Mouse (Mus musculus) cerebellum, adult 11-12 months (tissue): ENCODE measurements around the gene Bysl.
"Not testable (repeated sequence)": the region's sequence is repeated elsewhere in the genome, so short reads cannot be mapped to it uniquely, and the experiment has no call there.

ENCODE experiments used
- DNase-seq: peaks from one replicate; pipeline ENCODE4 v3.0.0; 2022

Bysl gene

GRCm38 (mm10) chr17:47610849-47611660 lies at the start of gene Bysl, which contains the start of the genes Med20 and Gm20517:
Gene Bysl (minus strand): TSS chr17:47611492.
Gene Med20 (plus strand): TSS chr17:47611582.
Gene Gm20517 (plus strand): TSS chr17:47611589.
- DNase-seq: peak; percentile 96

- no peak for DNase-seq
Observed at GRCm38 (mm10) chr17:47658741-47659243, 47.5 kb upstream of the Bysl start.

DNA sequence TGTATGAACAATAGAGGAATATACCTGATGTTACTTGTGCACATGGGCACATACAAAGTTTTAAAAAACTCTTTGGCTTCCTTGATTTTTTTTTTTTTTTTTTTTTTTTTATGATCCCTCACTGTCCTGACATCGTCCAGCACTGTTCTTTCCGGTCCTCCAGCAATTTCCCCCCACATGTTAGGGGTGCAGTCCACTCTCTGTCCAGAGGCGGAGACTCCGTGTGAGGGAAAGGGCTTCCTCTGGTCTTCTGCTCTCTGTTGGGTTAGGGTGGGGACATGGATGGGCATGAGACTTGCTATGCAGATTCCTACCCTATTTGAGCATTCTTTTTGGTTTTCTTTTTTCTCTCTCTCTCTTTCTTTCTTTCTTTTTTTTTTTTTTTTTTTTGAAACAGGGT lies 46.6 kb upstream of the Bysl start:
- DNase-seq: no peak

DNA sequence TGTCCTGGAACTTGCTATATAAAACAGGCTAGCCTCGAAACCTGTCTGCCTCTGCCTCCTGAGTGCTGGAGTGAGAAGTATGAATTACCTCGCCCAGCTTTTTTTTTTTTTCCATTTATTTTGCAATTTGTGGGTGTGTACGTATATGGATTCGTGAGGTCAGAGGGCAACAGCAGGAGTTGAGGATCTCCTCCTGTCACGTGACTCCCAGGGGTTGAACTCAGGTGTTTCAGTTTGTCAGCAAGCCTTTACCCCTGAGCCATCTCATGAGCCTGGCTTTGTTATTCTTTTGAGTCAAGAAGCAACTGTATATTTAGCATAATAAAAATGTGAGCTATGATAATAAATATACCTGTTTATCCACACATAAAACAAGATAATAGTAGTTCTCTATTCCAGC lies 44.4 kb upstream of the Bysl start:
- DNase-seq: no peak

GRCm38 (mm10) chr17:47654346-47654745 lies 43.1 kb upstream of the Bysl start:
- DNase-seq: not testable (repeated sequence)

GRCm38 (mm10) chr17:47651953-47652352 lies 40.7 kb upstream of the Bysl start:
- DNase-seq: no peak

GRCm38 (mm10) chr17:47648966-47649365 lies 37.7 kb upstream of the Bysl start:
- no peak for DNase-seq

DNA sequence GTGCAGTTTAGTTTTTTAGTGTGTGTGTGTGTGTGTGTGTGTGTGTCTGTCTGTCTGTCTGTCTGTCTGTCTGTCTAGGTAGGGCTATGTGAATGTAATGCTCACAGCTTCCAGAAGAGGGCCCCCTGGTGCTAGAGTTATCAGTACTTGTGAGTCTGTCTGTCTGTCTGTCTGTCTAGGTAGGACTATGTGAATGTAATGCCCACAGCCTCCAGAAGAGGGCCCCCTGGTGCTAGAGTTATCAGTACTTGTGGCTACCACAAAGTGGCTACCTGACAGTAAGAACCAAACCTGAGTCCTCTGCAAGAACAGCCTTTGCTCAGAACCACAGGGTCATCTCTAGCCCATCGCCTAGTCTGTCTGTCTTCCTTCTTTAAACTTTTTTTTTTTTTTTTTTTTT lies 35.4 kb upstream of the Bysl start:
- DNase-seq: no peak

DNA sequence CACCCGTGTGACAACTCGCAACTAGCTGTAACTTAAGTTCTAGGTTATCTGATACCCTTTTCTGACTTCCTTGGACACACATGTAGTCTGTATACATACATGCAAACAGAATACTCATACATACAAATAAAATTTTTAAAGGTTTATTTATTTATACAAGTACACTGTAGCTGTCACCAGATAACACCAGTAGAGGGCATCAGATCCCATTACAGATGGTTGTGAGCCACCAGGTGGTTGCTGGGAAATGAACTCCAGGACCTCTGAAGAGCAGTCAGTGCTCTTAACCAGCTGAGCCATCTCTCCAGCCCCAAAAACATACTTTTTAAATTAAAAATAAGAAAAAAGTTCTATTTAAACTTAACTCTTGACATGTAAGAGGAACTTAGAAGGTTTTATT lies 31.7 kb upstream of the Bysl start:
- no peak for DNase-seq

- no peak for DNase-seq
Observed at GRCm38 (mm10) chr17:47633999-47634770, 22.9 kb upstream of the Bysl start.

- DNase-seq: no peak
Observed at GRCm38 (mm10) chr17:47632181-47632840, 21.0 kb upstream of the Bysl start.

DNA sequence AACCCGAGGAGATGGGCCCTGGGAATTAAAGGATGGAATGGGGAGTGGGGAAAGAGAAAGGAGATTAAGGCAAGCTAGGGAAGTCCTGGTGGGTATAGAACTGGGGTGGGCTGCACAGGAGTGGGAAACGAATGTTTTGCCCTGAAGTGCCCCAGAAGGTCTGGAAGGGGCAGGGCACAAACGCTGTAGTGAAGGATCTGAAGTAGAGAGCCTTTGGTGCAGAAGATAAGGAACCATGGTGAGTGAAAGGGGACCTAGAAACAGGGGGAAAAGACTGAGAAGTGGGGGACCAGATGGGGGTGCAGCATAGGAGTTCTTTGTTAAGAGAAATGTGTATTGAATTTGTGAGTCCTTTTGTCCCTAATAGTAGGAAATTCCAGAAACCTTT lies 19.4 kb upstream of the Bysl start, which contains the start of gene Usp49:
TSS of gene Usp49 (plus strand) at position 13 of the 388 bp plus-strand sequence.
- no peak for DNase-seq

DNA sequence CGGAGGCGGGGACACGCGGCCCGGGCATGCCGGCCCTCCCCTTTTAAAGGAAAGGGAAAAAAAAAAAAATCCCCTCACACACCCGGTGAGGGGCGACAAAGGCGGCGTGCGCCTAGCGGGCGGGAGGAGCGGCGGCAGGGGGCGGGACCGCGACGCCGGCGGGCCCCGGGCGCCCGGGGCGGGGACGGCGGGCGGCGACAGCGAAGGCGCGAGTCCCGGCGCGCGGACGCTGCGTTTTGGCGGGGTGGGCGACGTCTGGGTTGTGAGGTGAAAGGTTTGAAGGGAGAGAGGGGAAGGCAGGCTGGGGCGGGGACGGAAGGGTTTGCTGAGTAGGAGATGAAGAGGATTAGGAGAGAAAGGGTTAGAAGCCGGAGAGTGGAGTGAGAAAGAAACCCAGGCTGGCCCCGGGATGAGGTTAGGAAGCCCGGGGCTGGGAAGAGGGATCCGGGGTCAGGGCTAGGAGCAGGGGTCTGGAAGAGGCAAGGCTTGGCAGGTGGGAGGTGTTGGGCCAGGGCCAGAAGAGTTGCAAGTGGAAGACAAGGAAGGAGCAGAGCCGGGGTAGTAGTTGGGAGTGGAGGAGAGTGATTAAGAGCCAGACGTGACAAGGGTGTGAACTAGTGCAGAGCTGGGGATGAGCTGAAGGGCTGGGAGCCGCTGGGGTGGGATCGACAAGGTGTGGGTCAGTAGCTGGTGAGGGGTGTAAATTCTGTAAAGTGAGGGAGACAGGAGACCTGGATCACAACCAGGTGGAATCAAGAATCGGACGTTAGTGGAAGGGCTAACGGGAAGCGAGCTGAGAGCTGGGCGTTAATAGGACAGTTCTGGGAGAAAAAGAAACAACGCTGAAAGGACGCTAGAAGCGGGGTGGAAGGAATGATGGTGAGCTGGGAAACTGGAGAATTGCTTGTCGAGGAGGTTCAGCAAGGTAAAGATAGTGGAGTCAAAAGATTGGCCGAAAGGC lies 18.7 kb upstream of the Bysl start:
- DNase-seq: peak; percentile 81

- DNase-seq: peak; percentile 95
Observed at GRCm38 (mm10) chr17:47628851-47629676, 17.8 kb upstream of the Bysl start.

DNA sequence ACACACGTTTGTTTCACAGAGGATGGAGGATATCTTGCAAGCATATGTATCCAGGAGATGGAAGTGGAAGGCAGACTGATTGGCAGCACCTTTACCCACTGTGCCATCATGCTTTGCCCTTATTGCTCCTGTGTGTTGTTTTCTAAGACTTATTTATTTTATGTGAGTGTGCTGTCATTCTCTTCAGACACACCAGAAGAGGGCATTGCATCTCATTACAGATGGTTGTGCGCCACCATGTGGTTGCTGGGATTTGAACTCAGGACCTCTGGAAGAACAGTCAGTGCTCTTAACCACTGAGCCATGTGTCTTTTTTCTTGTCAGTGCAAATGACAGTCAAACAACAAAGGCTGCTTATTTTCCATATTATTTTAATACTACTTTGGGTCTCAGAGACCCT lies 16.5 kb upstream of the Bysl start:
- DNase-seq: no peak

DNA sequence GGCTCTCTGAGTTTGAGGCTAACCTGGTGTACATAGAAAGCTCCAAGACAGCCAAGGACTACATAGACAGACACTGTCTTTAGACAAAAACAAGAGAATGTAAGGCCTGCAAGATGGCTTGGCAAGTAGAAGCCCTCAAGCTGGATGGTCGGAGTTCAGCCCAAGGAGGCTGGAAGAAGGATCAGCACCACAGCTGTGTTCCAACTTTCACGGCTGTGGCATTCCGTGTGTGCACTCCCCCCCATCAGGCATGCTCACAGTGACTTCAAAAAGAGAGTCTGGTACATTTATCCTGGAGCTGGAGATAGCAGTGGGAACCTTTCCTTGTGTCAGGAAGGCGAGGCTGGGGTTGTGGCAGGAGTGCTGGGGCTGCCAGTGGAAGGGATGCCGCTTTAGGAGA lies 14.7 kb upstream of the Bysl start:
- no peak for DNase-seq

DNA sequence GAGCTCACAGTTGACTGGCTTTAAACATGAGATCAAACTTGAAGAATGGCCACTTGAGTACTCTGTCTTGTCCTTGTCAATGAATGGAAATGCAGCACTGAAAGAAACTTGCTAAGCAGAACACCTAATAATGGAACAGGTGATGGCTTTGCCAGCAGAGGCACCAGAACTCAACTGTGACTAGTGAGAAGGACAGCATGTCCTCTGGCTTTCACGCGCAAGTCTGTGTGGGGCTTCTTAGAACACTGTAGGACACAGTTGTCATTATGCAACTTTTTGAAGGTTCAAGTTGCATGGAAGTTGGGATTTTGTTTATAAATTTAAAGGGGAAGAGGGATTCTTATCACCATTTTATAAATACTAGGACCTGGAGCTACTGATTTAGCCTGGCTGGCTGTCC lies 13.8 kb upstream of the Bysl start:
- no peak for DNase-seq

GRCm38 (mm10) chr17:47624572-47624971 lies 13.3 kb upstream of the Bysl start:
- not testable (repeated sequence) for DNase-seq

DNA sequence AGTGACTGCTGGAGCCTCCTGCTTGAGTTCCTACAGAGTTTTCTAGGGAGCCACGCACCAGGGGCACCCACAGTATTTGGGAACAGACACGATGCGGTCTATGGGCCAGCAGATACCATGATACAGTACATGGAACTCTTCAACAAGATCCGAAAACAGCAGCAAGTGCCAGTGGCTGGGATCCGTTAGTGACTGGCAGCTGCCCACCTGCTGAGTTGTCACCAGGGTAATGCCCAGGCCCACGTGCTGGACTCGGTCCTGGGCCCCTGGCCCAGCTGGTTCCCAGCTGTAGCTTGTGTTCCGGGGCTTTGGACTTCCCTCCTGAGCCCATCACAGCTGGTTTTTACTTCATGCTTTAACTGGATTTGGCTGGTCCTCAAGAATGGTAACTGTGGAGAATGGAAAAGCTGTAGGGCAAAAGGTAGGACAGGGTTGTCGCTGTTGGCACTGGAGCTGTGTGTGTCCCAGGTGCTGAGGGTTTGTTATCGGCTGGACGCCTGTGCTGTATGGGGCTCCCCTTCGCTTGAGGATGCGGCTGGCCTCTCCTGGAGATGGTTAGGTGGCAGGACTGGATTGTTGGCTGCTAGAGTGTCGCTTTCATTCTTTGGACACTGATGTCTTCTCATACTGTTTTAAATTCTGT lies 11.7 kb upstream of the Bysl start:
- no peak for DNase-seq

DNA sequence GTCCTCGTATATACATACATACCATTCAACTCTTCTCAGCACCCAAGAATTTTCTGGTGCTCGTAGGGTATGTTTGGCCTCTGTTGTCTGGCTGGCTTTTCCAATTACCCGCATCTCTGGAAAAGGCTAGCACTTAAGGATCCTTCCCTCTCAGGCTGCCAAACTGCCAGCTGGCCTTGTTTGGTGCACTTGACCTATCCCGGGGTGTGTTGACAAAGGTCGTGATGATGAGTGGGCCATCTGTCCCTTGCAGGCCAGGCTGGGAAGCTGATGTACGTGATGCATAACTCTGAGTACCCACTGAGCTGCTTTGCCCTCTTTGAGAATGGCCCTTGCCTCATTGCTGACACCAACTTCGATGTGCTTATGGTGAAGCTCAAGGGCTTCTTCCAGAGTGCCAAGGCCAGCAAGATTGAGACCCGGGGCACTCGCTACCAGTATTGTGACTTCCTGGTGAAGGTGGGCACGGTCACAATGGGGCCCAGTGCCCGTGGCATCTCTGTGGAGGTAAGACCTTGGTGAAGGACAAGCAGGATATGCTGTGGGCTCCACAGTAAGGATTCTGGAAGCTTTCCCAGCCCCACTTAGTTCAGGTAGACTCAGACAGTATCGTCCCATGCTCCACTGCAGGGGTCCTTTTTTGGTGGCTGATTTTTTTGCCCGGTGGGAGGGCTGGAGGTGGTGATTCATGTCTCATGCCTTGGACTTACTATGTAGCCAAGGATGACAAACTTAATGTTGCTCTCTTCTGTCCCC lies 7.4 kb upstream of the Bysl start:
- DNase-seq: no peak
